Mouse (Mus musculus) E14TG2a.4 (cell line): Measurements from ENCODE around the gene Nat8f2.
"Not testable (repeated sequence)": the region's sequence is repeated elsewhere in the genome, so short reads cannot be mapped to it uniquely, and the experiment has no call there.

ENCODE experiments used
- CTCF ChIP-seq: conservative IDR thresholded peaks from 2 replicates; pipeline ENCODE4 v1.5.1; 2014; ENCODE audit warnings: low read length
- NANOG ChIP-seq: IDR thresholded peaks from 2 replicates; pipeline ENCODE4 v1.6.1; 2014; ENCODE audit warnings: borderline replicate concordance, low read length, mixed read lengths
- POU5F1 ChIP-seq: IDR thresholded peaks from 2 replicates; pipeline ENCODE4 v1.6.1; 2014; ENCODE audit warnings: low read length, borderline replicate concordance

DNA sequence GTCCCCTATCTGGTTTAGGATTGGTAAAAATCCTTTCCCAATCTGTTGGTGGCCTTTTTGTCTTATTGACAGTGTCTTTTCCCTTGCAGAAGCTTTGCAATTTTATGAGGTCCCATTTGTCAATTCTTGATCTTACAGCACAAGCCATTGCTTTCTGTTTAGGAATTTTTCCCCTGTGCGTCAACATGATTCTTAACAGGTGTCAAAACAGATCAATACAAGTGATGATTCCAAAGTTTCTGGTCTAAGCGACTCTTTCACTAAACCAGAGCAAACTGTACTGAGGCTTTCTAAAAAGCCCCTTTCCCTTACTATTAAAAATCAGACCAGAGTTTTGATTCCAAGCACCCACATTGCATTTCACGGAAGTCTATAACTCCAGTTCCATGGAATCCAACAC is 49.4 kb upstream of the Nat8f2 start:
- not testable (repeated sequence) for TF ChIP-seq CTCF, POU5F1, NANOG
